Mouse (Mus musculus) kidney, adult 18-20 months (tissue): ENCODE data around the gene Recql.

Source experiments
- DNase-seq: peaks from one replicate; pipeline ENCODE4 v3.0.0; 2021

The Recql gene

GRCm38 (mm10) chr6:142387011-142387754 is at the start of gene Recql, which contains the start of gene Golt1b:
Gene Recql, minus strand, starts transcription at chr6:142387087.
Gene Golt1b, plus strand, starts transcription at chr6:142387221.
- peak; percentile 98 for DNase-seq

- no peak for DNase-seq
Measured at GRCm38 (mm10) chr6:142429072-142429471, 42.2 kb upstream of the Recql start.

- DNase-seq: no peak
Measured at GRCm38 (mm10) chr6:142424976-142425375, 38.1 kb upstream of the Recql start.

- DNase-seq: no peak
Measured at GRCm38 (mm10) chr6:142414597-142414996, 27.7 kb upstream of the Recql start.

- DNase-seq: no peak
Measured at GRCm38 (mm10) chr6:142413845-142414244, 27.0 kb upstream of the Recql start.

GRCm38 (mm10) chr6:142412906-142413491 is 26.1 kb upstream of the Recql start, which contains the start of gene Spx:
Gene Spx, plus strand, starts transcription at chr6:142413441.
- DNase-seq: no peak

- DNase-seq: no peak
Measured at GRCm38 (mm10) chr6:142411140-142411539, 24.3 kb upstream of the Recql start.

GRCm38 (mm10) chr6:142395756-142396155 is 8.9 kb upstream of the Recql start:
- DNase-seq: no peak

GRCm38 (mm10) chr6:142394669-142395068 is 7.8 kb upstream of the Recql start:
- DNase-seq: no peak

- DNase-seq: no peak
Measured at GRCm38 (mm10) chr6:142392312-142392711, 5.4 kb upstream of the Recql start.

- DNase-seq: no peak
Measured at GRCm38 (mm10) chr6:142389101-142389500, 2.2 kb upstream of the Recql start.

GRCm38 (mm10) chr6:142387755-142388271 is 926 bp upstream of the Recql start:
- DNase-seq: no peak

GRCm38 (mm10) chr6:142386285-142387010 is 439 bp downstream of the Recql start:
- DNase-seq: no peak

- DNase-seq: no peak
Measured at GRCm38 (mm10) chr6:142384521-142384920, 2.4 kb downstream of the Recql start.

GRCm38 (mm10) chr6:142381615-142382014 is 5.3 kb downstream of the Recql start:
- DNase-seq: no peak

GRCm38 (mm10) chr6:142379961-142380360 is 6.9 kb downstream of the Recql start:
- DNase-seq: no peak

- DNase-seq: no peak
Measured at GRCm38 (mm10) chr6:142378576-142379330, 8.1 kb downstream of the Recql start.

- DNase-seq: no peak
Measured at GRCm38 (mm10) chr6:142377081-142377480, 9.8 kb downstream of the Recql start.

- no peak for DNase-seq
Measured at GRCm38 (mm10) chr6:142369568-142369967, 17.3 kb downstream of the Recql start.

GRCm38 (mm10) chr6:142367565-142367964 is 19.3 kb downstream of the Recql start:
- no peak for DNase-seq

- no peak for DNase-seq
Measured at GRCm38 (mm10) chr6:142366473-142367018, 20.3 kb downstream of the Recql start.

GRCm38 (mm10) chr6:142365742-142366472 is 21.0 kb downstream of the Recql start:
- no peak for DNase-seq
